Mouse (Mus musculus) cerebellum, adult 9-10 months (tissue): ENCODE results near the gene Btnl10.

Source experiments
- DNase-seq: peaks from one replicate; pipeline ENCODE4 v3.0.0; 2022

Gene Btnl10

GRCm38 (mm10) chr11:58917745-58918366 is at the start of gene Btnl10:
Gene Btnl10, plus strand, starts transcription at chr11:58917908.
- no peak for DNase-seq

- DNase-seq, result no peak
Observed at GRCm38 (mm10) chr11:58867954-58868330, 49.8 kb upstream of the Btnl10 start.

GRCm38 (mm10) chr11:58870961-58871360 is 46.7 kb upstream of the Btnl10 start:
- no peak for DNase-seq

GRCm38 (mm10) chr11:58883756-58884155 is 34.0 kb upstream of the Btnl10 start:
- DNase-seq, result no peak

- no peak for DNase-seq
Observed at GRCm38 (mm10) chr11:58890511-58890910, 27.2 kb upstream of the Btnl10 start.

GRCm38 (mm10) chr11:58894456-58894855 is 23.3 kb upstream of the Btnl10 start:
- DNase-seq, result no peak

- DNase-seq, result no peak
Observed at GRCm38 (mm10) chr11:58897485-58897884, 20.2 kb upstream of the Btnl10 start.

GRCm38 (mm10) chr11:58901080-58901479 is 16.6 kb upstream of the Btnl10 start:
- no peak for DNase-seq

- peak; percentile 97 for DNase-seq
Observed at GRCm38 (mm10) chr11:58903511-58904409, 13.9 kb upstream of the Btnl10 start, which contains the start of gene Zfp39. Gene Zfp39, minus strand, starts transcription at chr11:58904225.

- no peak for DNase-seq
Observed at GRCm38 (mm10) chr11:58904410-58904718, 13.3 kb upstream of the Btnl10 start.

- peak; percentile 46 for DNase-seq
Observed at GRCm38 (mm10) chr11:58904838-58905237, 12.9 kb upstream of the Btnl10 start.

- no peak for DNase-seq
Observed at GRCm38 (mm10) chr11:58913776-58914175, 3.9 kb upstream of the Btnl10 start.

GRCm38 (mm10) chr11:58914461-58915028 is 3.2 kb upstream of the Btnl10 start:
- no peak for DNase-seq

GRCm38 (mm10) chr11:58916879-58917744 is 596 bp upstream of the Btnl10 start:
- DNase-seq, result no peak

- no peak for DNase-seq
Observed at GRCm38 (mm10) chr11:58918759-58919158, 1.1 kb downstream of the Btnl10 start.

GRCm38 (mm10) chr11:58922420-58922819 is 4.7 kb downstream of the Btnl10 start:
- no peak for DNase-seq

GRCm38 (mm10) chr11:58926651-58927050 is 8.9 kb downstream of the Btnl10 start:
- no peak for DNase-seq

- no peak for DNase-seq
Observed at GRCm38 (mm10) chr11:58927053-58927452, 9.3 kb downstream of the Btnl10 start.

GRCm38 (mm10) chr11:58927790-58928651 is 10.3 kb downstream of the Btnl10 start:
- peak; percentile 72 for DNase-seq

GRCm38 (mm10) chr11:58929055-58929454 is 11.3 kb downstream of the Btnl10 start:
- DNase-seq, result no peak

- no peak for DNase-seq
Observed at GRCm38 (mm10) chr11:58929641-58930040, 11.9 kb downstream of the Btnl10 start.

- DNase-seq, result no peak
Observed at GRCm38 (mm10) chr11:58930254-58930653, 12.5 kb downstream of the Btnl10 start.
